Mouse (Mus musculus) bone marrow macrophage, adult 2 months (primary cell): ENCODE data around the gene Ndufa10.

ENCODE experiments used
- CTCF ChIP-seq: IDR thresholded peaks from 2 replicates; pipeline ENCODE4 v1.5.1; 2012; ENCODE audit warnings: low read depth, mild to moderate bottlenecking, low read length, moderate library complexity
- POLR2A ChIP-seq: IDR thresholded peaks from 2 replicates; pipeline ENCODE4 v1.6.1; 2012; ENCODE audit warnings: mild to moderate bottlenecking, low read depth, low read length, borderline replicate concordance

- TF ChIP-seq POLR2A, result no peak
- TF ChIP-seq CTCF, result no peak
Measured at GRCm38 (mm10) chr1:92519046-92519445, 45.4 kb upstream of the Ndufa10 start.
